Mouse (Mus musculus): ENCODE data around the gene Mink1. TPM values are rescaled to one million over a fixed set of nuclear protein-coding genes. Genes with fewer than 3 reads are reported as not detected.
A peak's percentile ranks its signal among the peaks of the same experiment; 100 is the strongest.
"Not testable (repeated sequence)": the region's sequence is repeated elsewhere in the genome, so short reads cannot be mapped to it uniquely, and the experiment has no call there.

Mink1 gene
- 52.5 and 58.5 TPM in 2 replicates for total RNA-seq (2021)
- long read RNA-seq, experiment 1, full-length matches to known transcripts = 9 of 19 reads
- long read RNA-seq, experiment 1, partial matches to known transcripts = 3 of 19 reads
- long read RNA-seq, experiment 1, other reads (novel, unspliced or antisense) = 7 of 19 reads
- long read RNA-seq, experiment 2, full-length matches to known transcripts = 8 of 28 reads
- long read RNA-seq, experiment 2, partial matches to known transcripts = 13 of 28 reads
- long read RNA-seq, experiment 2, other reads (novel, unspliced or antisense) = 7 of 28 reads

DNA sequence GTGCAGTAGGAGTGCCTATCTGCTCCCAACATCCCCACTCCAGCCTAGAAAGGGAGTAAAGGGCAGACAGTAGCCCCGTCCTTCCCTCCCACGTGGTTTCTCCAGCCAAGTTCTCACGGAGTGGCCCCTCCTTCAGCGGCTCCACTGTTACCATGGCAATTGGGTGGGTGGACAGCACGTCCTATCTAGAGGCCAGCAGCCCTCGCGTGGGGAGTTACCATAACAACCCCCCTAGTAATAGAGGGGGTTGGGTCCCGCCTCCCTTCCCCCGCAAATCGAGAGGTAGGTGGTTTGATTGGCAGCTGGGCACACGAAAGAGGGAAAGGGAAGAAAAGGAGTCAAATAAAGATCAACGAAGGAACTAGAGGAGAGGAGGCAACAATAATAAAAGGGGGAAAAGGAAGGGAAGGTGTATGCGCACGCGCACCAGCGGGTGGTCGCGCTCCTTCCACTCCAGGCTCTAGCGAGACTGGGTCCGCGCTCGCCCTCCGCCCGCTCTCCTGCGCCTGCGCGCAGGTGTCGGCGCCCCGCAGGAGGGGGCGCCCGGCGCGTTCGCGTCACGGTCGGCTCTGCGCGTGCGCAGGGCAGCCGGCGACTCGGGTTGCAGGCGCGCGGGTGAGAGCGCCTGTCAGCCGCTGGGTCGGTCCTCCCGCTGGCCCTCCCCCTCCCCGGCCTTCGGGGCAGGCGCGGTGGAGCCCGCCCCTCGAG is at the start of gene Mink1:
Gene Mink1, plus strand, starts transcription at position 595 of the 708 bp plus-strand sequence.
- peak; percentile 94 for DNase-seq

- peak; percentile 59 for DNase-seq
Observed at GRCm38 (mm10) chr11:70513520-70513919, 49.2 kb upstream of the Mink1 start.

GRCm38 (mm10) chr11:70514288-70514687 is 48.4 kb upstream of the Mink1 start, which contains the start of gene Vmo1:
Gene Vmo1, minus strand, starts transcription at chr11:70514616.
- DNase-seq = no peak

GRCm38 (mm10) chr11:70516352-70516751 is 46.3 kb upstream of the Mink1 start:
- DNase-seq = no peak

- DNase-seq = no peak
Observed at GRCm38 (mm10) chr11:70518436-70518835, 44.2 kb upstream of the Mink1 start.

DNA sequence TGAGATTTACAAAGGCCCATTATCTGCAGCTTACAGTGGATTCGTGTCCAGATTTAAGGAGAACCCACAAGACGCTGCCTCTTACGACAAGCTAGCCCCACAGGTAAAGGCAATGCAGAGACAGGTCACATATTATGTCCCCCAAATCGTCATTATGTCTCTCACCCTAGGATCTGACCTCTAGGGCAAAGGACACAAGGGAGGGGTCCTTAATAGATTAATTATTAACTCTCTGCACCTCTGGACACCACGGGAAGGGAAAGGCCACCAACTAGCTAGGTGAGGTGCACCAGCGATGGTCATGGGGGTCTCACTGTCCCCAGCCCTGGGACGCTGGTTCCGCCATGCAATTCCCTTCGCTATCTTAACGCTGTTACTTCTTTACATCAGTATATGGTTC is 43.8 kb upstream of the Mink1 start, which contains the start of gene Gltpd2:
Gene Gltpd2, plus strand, starts transcription at position 274 of the 400 bp plus-strand sequence.
- DNase-seq = no peak

DNA sequence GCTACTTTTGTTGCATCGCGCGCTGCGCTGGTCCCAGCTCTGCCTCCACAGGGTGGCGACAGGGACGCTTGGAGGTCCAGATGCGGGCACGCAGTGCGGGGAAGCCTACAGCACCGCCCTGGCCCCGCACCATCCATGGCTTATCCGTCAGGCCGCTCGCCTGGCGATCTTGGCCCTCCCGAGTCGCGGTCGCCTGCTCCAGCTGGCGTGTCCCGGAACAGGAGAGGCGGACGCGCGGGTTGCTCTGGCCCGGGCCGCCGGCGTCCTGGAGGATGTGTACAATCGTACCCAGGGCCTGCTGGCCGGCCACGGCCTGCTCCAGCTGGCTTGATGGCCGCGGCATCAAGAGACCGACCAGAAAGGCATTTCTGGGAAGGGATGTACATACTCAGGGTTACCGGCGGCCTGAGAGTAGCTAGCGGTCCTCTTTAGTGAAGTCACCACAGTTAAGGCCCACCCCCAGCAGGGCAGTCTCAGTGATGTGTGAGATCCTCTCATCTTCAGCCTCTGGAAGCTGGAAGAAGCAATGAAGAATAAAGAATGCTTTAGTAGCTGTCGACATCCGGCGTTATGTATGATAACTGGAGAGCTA is 42.4 kb upstream of the Mink1 start:
- DNase-seq = peak; percentile 57

DNA sequence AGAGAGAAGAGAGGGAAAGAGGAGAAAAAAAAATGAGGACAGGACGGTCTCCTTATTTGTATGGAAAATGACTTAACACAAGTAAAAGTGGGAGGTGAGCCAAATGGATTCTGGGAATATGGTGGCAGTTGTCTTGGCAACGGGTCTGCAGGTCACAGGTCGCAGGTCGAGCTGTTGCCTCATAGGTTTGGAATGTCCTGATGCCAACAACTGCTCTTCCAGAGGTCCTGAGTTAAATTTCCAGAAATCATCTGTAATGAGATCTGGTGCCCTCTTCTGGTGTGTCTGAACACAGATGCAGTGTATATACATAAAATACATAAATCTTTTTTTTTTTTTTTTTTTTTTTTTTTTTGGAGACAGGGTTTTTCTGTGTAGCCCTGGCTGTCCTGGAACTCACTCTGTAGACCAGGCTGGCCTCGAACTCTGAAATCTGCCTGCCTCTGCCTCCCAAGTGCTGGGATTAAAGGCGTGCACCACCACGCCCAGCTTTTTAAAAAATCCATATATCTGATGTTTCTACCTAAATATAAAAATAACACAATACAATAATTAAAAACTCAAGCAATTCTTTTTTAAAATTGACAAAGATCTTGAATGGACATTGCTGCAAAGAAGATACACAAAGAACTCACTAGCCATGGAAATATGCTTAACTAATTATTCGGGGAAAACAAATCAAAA is 39.2 kb upstream of the Mink1 start:
- not testable (repeated sequence) for DNase-seq

DNA sequence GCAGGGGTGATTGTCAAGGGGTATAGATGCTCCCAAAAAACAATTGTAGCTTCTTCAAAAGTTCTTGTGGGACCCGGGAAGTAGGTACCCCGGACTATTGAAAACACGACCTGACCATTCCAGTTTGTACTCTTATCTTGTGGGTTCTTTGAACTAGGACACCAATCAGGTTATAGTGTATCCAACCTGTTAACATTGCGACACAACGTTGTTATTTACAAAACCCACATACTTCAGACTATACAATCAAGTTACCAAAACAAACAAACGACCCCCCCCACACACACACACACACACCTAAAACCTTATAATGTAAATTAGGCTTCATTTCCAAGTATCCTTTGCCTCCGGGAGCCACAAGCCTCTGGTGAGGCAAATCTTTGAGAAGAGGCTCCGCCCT is 37.9 kb upstream of the Mink1 start:
- no peak for DNase-seq

GRCm38 (mm10) chr11:70525184-70525678 is 37.5 kb upstream of the Mink1 start, which contains the start of gene Psmb6:
Gene Psmb6, plus strand, starts transcription at chr11:70525367.
- DNase-seq = peak; percentile 93

DNA sequence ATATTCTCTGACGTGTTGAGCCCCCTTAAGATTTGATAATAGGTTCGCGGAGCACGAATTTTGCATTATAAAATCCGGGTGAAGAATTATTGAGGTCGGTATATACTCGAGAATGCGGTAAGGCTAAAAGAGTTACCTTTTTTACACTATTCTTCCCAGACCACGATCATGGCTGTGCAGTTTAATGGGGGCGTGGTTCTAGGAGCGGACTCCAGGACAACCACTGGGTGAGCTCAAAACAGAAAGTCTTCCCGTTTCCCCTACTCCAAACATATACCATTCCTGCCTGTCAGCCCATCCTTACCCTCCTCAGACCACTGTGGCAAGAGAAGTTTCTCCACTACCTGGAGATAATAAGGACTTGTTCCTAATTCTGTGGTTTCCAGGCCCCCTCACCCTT is 37.0 kb upstream of the Mink1 start:
- peak; percentile 36 for DNase-seq

DNA sequence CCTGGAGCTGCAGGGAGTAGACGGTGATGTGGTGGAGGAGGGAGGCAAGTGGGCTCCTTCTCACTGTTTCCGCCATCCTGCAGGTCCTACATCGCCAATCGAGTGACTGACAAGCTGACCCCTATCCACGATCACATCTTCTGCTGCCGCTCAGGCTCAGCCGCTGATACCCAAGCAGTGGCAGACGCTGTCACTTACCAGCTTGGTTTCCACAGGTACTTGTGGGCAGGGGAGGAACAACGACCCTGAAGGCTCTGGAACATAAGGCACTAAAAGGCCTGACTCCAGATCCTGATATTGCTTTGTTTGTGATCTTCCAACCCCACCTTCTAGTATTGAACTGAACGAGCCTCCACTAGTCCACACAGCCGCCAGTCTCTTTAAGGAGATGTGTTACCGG is 36.5 kb upstream of the Mink1 start:
- DNase-seq = no peak

DNA sequence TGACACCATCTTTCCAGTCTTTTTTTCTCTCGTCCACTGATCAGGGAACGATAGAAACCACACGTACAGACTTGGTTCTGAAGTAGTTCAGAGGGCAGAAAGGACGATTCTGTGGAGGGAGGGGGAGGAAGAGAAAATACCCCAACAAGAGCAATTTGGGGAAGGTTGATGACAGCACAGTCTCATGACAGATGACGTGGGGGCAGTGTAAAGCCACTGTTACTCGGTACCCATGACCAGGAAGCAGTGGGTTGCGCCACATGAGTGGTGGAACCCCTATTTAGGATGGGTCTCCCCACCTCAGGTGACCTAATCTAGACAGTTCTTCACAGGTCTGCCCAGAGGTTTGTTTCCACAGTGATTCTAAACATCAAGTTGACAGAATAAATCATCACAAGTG is 34.1 kb upstream of the Mink1 start:
- no peak for DNase-seq

DNA sequence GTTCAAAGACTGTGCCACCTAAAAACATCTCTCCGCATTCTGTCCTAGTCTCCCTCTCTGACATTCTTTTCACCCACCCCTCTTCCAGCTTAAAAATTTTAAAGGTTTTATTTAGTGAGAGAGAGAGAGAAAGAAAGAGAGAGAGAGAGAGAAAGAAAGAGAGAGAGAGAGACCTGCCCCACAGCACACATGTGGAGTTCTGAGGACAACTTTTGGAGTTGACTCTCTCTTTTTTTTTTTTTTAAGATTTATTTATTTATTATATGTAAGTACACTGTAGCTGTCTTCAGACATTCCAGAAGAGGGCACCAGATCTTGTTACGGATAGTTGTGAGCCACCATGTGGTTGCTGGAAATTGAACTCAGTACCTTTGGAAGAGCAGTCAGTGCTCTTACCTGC is 31.6 kb upstream of the Mink1 start:
- DNase-seq = not testable (repeated sequence)

- DNase-seq = no peak
Observed at GRCm38 (mm10) chr11:70532839-70533238, 29.8 kb upstream of the Mink1 start, which contains the start of gene Gm40193. Gene Gm40193, minus strand, starts transcription at chr11:70532939.

- no peak for DNase-seq
Observed at GRCm38 (mm10) chr11:70539423-70539822, 23.3 kb upstream of the Mink1 start.

GRCm38 (mm10) chr11:70539877-70540587 is 22.6 kb upstream of the Mink1 start, which contains the start of gene Pld2:
Gene Pld2, plus strand, starts transcription at chr11:70540064.
- peak; percentile 94 for DNase-seq

DNA sequence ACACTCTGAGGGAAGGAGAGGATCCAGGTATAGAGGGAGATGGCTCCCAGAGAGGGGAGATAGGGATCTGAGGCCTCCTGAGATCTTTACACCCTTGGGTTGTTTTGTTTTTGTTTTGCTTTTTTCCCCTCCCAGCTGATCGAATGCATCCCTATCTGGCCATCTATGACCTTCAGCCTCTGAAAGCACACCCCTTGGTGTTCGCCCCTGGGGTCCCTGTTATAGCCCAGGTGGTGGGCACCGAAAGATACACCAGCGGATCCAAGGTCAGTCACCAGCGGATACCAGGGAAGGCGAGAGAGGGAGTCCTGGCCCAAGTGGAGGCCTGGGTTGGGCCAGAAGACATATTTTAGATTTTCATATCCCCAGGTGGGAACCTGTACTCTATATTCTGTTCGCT is 21.8 kb upstream of the Mink1 start:
- no peak for DNase-seq

DNA sequence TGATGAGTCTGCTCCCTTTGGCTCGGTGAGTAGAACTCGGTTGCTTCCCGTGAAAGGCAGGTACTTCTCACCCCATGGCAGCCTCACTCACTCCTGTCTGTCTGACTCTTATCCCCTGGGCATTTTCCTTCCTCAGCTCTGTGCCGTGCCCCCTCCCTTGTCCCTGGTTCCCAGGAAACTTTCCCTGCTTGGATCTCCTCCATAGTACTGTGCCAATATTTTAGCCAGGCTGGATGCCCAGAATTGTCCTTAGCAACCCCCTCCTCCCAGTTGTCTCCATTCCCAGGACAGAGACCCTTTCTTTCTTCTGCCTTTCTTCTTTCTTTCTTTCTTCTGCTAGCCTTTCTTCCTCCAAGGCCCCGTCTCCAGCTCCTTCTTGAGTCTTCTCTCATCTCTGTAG is 21.3 kb upstream of the Mink1 start:
- DNase-seq = no peak

GRCm38 (mm10) chr11:70544496-70544895 is 18.2 kb upstream of the Mink1 start:
- DNase-seq = no peak

DNA sequence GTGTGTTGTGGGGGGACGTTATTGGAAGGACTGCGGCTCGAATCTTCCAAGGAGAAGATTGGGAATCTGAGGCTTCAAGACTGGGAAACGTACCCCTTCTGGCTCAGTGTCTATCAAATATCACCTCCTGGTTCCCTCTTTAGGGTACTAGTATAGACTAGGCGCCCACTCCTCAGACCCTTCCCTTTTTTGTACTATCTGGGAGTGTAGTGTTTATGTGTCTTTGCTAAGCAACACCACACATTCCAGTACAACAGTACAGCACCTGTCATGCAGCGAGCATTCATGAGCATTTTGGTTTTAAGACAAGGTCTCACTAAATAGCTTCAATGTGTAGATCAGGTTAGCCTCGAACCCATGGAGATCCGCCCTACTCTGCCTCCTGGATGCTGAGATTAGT is 11.2 kb upstream of the Mink1 start:
- no peak for DNase-seq

DNA sequence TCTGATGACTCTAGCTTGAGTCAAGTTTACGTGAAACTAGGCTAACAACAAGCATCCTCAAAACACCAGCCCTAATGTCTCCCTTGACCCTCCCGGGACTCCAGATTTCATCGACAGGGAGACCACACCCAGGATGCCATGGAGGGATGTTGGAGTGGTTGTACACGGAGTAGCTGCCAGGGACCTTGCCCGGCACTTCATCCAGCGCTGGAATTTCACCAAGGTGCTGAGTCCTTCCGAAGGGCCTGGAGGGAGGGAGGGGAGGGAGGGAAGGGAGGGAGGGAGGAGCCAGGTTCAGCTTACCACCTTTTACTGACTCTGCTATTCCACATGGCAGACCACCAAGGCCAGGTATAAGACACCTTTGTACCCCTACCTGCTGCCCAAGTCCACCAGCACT is 8.7 kb upstream of the Mink1 start:
- DNase-seq = no peak

Data from adrenal gland, postnatal 14 days (tissue).